8 mouse cellular contexts compared by ENCODE assay signal in genomic region chr11:65214954-65215629, GRCm38 (mm10). TPM values are rescaled to one million over a fixed set of nuclear protein-coding genes. Genes with fewer than 3 reads are reported as not detected.
DNase-seq lines count a peak whose midpoint lies in the region; ATAC-seq lines count a peak whose summit lies in the region.

No protein-coding gene starts in this region.

- H3K4me3 ChIP-seq in kidney, embryonic 14.5 days (ENCODE audit: low read length): no peak overlapping the region
- no peak overlapping the region for H3K4me3 ChIP-seq in lung, embryonic 16.5 days (ENCODE audit: low read length)

- H3K27me3 ChIP-seq in kidney, embryonic 14.5 days (ENCODE audit: control insufficient read depth, insufficient read depth, low read length): no peaks in the 10 kb centered on the region
- H3K27me3 ChIP-seq in lung, embryonic 16.5 days (ENCODE audit: control insufficient read depth, insufficient read depth, low read depth, low read length): no peaks in the 10 kb centered on the region

- ATAC-seq in kidney, embryonic 14.5 days (ENCODE audit: low FRiP score, low TSS enrichment): no peak
- peak; percentile 87 for ATAC-seq in lung, embryonic 16.5 days (ENCODE audit: low read depth)

- no peaks in the 10 kb centered on the region for H3K9me3 ChIP-seq in kidney, embryonic 14.5 days (ENCODE audit: control insufficient read depth, low read length)
- H3K9me3 ChIP-seq in lung, embryonic 16.5 days (ENCODE audit: control insufficient read depth, low read length): no peaks in the 10 kb centered on the region

- H3K4me2 ChIP-seq in kidney, embryonic 14.5 days (replicated peaks; ENCODE audit: low read depth, low read length): no peak overlapping the region
- H3K4me2 ChIP-seq in lung, embryonic 16.5 days (ENCODE audit: low read depth, low read length): peak overlapping the region; percentile 22; the same call in 1 of the 2 replicates

- no peak overlapping the region for H3K27ac ChIP-seq in kidney, embryonic 14.5 days (ENCODE audit: low read depth, low read length)
- H3K27ac ChIP-seq in lung, embryonic 16.5 days (ENCODE audit: low read length): no peak overlapping the region

- DNase-seq in kidney, adult 9 months: peak; percentile 20
- peak; percentile 37 for DNase-seq in adrenal gland, postnatal 14 days
- peak; percentile 45 to 82 for DNase-seq in frontal cortex, adult 2 months (ENCODE audit: extremely low spot score in 1 of 2, low spot score in 1 of 2)
- DNase-seq in thymus, postnatal 14 days: no peak
- DNase-seq in cerebellum, postnatal 14 days: no peak
- DNase-seq in urinary bladder, adult 18-20 months (ENCODE audit: low spot score in 2 of 2): no peak

- WGBS in kidney, embryonic 14.5 days: 70% methylated on average over 9 of the region's 9 CpGs
- WGBS in lung, embryonic 16.5 days: 37% methylated on average over 9 of the region's 9 CpGs

- no peaks in the 10 kb centered on the region for H3K4me1 ChIP-seq in kidney, embryonic 14.5 days (ENCODE audit: control insufficient read depth, insufficient read depth, low read length)
- H3K4me1 ChIP-seq in lung, embryonic 16.5 days (replicated peaks; ENCODE audit: control insufficient read depth, insufficient read depth, low read length): peaks cover 9% of the 10 kb centered on the region

- H3K36me3 ChIP-seq in kidney, embryonic 14.5 days (ENCODE audit: control insufficient read depth, insufficient read depth, low read length): no peaks in the 10 kb centered on the region
- no peaks in the 10 kb centered on the region for H3K36me3 ChIP-seq in lung, embryonic 16.5 days (ENCODE audit: control insufficient read depth, insufficient read depth, low read length)

- no peak overlapping the region for H3K9ac ChIP-seq in kidney, embryonic 14.5 days (ENCODE audit: low read depth, low read length)
- H3K9ac ChIP-seq in lung, embryonic 16.5 days (ENCODE audit: low read length): no peak overlapping the region

RNA-seq across cellular contexts. Expression of gene Arhgap44, which starts 52.3 kb away (rescaled TPM):
- 7.2 TPM in 2 replicates for polyA plus RNA-seq in kidney, embryonic 14.5 days (2014; fragmentation: Nextera tagmentation; extraction: Ambion mirVana)
- 8.2 and 9.7 TPM in 2 replicates for total RNA-seq in adrenal gland, postnatal 14 days (2021)
- polyA plus RNA-seq in frontal cortex, adult 2 months (2012; rRNA removed): 62.3 and 64.7 TPM in 2 replicates
- polyA plus RNA-seq in lung, embryonic 16.5 days (2015; fragmentation: Nextera tagmentation; extraction: Ambion mirVana): 16.4 and 18.3 TPM in 2 replicates

RNA-seq across cellular contexts. Expression of gene Myocd, which starts 54.7 kb away (rescaled TPM):
- 3.4 and 4.6 TPM in 2 replicates for polyA plus RNA-seq in kidney, embryonic 14.5 days (2014; fragmentation: Nextera tagmentation; extraction: Ambion mirVana)
- total RNA-seq in adrenal gland, postnatal 14 days (2021): 1.3 and 1.6 TPM in 2 replicates
- polyA plus RNA-seq in frontal cortex, adult 2 months (2012; rRNA removed): 0.15 and 0.22 TPM in 2 replicates
- 12.9 TPM in 2 replicates for polyA plus RNA-seq in lung, embryonic 16.5 days (2015; fragmentation: Nextera tagmentation; extraction: Ambion mirVana)

RNA-seq across cellular contexts. Expression of gene 1700086D15Rik, which starts 55.4 kb away (rescaled TPM):
- not detected in 2 replicates for polyA plus RNA-seq in kidney, embryonic 14.5 days (2014; fragmentation: Nextera tagmentation; extraction: Ambion mirVana)
- 0.34 and 0.63 TPM in 2 replicates for total RNA-seq in adrenal gland, postnatal 14 days (2021)
- 0.15 and 0.88 TPM in 2 replicates for polyA plus RNA-seq in frontal cortex, adult 2 months (2012; rRNA removed)
- 0.14 and 0.19 TPM in 2 replicates for polyA plus RNA-seq in lung, embryonic 16.5 days (2015; fragmentation: Nextera tagmentation; extraction: Ambion mirVana)

Comparison
In these comparisons a context has a peak if more than half of its experiments do, and no peak if none do; other contexts are left out.
1. DNase-seq: peak in kidney, adult 9 months (single experiment), adrenal gland, postnatal 14 days (single experiment) and frontal cortex, adult 2 months (2 of 2); none in thymus, postnatal 14 days (single experiment), cerebellum, postnatal 14 days (0 of 2) and urinary bladder, adult 18-20 months (0 of 2).